Mouse (Mus musculus) urinary bladder, postnatal 14 days (tissue): Measurements from ENCODE around the gene Kcnh4.

ENCODE experiments used
- DNase-seq: peaks from one replicate; pipeline ENCODE4 v3.0.0; 2021; ENCODE audit warnings: low spot score

The Kcnh4 gene

GRCm38 (mm10) chr11:100762831-100763230, 3.1 kb upstream of the Kcnh4 start, which contains the start of gene Hcrt:
TSS of gene Hcrt (minus strand) at chr11:100762931.
- no peak for DNase-seq

DNA sequence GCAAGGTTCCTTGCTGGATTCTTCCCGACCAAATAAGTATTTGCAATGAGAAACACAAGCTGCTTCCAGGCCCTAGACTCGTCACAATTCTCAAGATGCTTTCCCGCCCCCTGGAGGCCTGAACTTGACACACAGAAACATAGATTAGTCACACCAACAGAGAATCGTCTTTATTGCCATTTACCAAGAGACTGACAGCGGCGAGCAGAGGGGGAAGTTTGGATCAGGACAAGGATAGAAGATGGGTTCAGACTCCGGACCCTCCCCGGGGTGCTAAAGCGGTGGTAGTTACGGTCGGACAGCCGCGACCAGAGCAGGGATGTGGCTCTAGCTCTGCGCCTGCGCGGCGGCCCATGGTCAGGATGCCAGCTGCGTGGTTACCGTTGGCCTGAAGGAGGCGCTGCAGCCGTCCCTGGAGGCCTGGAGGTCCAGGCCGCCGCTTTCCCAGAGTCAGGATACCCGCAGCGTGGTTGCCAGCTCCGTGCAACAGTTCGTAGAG, 1.9 kb upstream of the Kcnh4 start:
- peak; percentile 77 for DNase-seq

- peak; percentile 47 for DNase-seq
These were observed 783 bp downstream of the Kcnh4 start for GRCm38 (mm10) chr11:100758707-100759610.

- DNase-seq = no peak
These were observed 2.2 kb downstream of the Kcnh4 start for GRCm38 (mm10) chr11:100757566-100757965.

DNA sequence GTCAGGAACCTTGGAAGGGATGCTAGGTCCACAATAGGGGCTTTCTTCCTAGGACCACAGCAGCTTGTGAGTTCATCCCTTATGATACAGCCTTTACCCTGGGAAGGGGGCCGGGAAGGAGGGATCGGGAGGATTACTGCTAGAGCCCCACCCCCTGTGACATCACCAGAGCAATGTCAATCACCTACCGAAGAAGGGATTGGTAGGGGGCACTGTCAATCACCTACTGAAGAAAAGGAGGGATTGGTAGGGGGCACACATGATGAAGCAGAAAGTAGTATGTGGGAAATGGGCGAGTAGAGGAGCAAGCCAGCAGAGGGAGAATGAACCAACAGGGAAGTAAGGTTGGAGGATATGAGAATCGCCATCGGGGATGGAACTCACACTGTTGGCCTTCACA, 3.3 kb downstream of the Kcnh4 start:
- no peak for DNase-seq

- DNase-seq = no peak
These were observed 5.1 kb downstream of the Kcnh4 start for GRCm38 (mm10) chr11:100754693-100755057.

GRCm38 (mm10) chr11:100754021-100754692, 5.6 kb downstream of the Kcnh4 start:
- DNase-seq = no peak

- DNase-seq = no peak
These were observed 7.4 kb downstream of the Kcnh4 start for GRCm38 (mm10) chr11:100752294-100752693.

DNA sequence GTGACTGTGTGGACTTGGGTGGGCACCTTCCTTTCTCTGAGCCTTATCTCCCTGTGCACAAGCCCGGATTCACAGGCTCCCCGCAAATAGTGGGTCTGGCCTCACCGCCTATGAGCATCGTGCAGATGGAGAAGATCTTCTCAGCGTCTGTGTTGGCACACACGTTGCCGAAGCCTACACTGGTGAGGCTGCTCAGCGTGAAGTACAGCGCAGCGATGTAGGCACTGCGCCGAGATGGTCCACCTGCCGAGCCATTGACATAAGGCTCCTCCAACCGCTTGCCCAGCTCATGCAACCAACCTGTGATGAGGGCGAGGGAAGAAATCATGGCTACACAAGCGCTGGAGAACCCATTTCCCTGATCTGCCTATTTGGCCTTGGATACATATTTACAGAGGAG, 9.6 kb downstream of the Kcnh4 start:
- no peak for DNase-seq

DNA sequence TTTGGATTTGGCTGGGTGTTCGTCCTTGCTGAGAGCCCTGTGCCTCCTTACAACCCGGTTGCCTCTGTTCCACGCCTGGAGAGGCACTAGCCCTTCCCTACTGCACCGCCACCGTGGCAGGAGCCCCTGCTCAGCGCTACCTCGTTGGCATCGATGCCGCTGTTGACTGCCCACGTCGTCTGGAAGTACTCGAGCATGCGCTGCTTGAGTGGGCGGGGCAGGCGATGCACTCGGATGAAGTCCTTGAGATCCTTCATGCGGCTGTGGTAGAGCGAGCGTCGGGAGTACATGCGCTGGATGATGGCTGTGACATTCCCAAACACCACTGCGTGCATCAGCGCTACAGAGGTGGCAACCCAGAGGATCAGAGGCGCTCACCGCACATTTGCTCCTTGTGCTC, 10.3 kb downstream of the Kcnh4 start:
- no peak for DNase-seq

DNA sequence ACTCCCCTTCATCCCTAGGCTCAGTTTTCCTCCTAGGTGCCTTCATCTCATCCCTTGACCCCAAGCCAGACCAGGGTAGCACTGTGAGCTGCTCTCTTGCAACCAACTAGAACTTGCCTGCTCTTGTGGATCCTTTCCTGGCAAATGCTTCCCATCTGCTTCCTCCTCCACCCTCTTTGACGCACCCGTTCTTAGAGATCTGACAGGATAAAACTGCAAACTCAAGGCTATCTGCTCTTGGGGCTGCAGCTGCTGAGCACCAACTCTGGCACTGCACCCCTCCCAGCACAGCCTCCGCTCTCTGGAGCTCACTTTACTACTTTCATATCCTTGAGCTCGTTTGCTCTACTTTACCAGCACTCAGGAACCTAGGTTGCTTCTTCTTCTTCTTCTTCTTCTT, 11.1 kb downstream of the Kcnh4 start:
- no peak for DNase-seq

- no peak for DNase-seq
These were observed 12.6 kb downstream of the Kcnh4 start for GRCm38 (mm10) chr11:100747114-100747513.

DNA sequence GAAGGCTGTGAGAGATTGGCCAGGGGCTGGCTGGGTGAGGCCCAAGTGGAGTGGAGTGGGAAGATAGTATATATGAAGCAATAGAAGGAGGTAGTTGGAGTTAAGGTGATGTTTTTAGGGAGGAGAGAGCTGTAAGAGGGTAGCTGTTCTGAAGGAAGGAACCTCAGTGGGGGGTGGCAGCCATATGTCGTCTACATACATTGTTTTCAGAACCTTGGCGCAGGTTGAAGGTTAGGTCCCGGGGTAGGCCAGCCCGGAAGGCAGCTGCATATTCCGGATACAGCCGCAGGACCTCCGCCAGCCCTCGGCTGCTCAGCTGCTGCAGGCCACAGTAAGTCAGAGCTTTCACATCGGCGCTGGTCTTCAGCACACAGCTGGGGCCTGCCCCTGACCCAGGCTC, 13.2 kb downstream of the Kcnh4 start:
- no peak for DNase-seq

GRCm38 (mm10) chr11:100745085-100745484, 14.7 kb downstream of the Kcnh4 start:
- peak; percentile 35 for DNase-seq

DNA sequence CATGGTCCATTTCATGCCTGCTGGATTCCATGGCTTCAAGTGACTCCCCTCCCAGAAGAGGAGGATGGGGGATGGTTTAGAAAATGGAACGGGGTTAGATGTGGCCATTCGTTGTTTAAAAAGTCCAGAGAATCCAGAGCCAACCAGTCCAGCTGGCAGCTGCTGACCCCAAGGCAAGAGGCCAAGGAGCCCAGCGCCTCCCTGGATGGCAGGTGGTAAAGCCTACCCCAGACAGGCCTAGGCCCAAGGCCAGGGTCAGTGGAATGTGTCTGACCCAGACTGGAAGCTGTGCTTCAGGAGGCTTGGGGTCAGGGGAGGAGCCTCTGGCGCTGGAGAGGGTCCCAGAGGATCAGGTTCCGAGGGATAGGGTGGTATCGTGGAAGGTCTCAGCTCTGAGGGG, 18.4 kb downstream of the Kcnh4 start:
- no peak for DNase-seq

GRCm38 (mm10) chr11:100738749-100739148, 21.0 kb downstream of the Kcnh4 start:
- DNase-seq = no peak

DNA sequence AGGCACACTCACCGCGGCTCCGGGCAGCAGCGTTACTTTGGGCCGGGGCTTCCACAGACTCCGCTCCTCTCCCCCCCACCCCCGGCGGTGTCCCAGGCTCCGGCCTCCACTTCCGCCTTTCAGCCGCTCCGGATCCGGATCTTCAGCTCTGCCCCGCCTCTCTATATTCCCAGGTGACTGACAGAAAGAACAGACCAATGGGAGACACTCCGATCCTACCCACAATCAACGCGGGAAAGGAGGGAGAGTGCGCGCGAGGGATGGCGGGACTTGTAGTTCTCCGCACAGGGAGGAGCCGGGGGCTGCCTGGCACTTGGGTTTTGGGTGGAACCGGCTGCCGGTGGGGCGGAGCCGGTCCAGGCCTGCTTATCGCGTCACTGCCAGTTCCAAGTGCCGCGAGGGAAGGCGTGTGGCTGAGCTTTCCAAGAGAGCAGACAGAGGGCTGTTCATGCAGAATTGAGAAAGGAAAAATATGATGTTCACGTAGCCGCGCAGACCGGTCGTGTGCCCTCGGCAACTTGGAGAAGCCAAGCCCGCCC, 21.6 kb downstream of the Kcnh4 start, which contains the start of gene Rab5c:
Gene Rab5c (minus strand): TSS at position 150 of the 539 bp plus-strand sequence.
- peak; percentile 99 for DNase-seq

DNA sequence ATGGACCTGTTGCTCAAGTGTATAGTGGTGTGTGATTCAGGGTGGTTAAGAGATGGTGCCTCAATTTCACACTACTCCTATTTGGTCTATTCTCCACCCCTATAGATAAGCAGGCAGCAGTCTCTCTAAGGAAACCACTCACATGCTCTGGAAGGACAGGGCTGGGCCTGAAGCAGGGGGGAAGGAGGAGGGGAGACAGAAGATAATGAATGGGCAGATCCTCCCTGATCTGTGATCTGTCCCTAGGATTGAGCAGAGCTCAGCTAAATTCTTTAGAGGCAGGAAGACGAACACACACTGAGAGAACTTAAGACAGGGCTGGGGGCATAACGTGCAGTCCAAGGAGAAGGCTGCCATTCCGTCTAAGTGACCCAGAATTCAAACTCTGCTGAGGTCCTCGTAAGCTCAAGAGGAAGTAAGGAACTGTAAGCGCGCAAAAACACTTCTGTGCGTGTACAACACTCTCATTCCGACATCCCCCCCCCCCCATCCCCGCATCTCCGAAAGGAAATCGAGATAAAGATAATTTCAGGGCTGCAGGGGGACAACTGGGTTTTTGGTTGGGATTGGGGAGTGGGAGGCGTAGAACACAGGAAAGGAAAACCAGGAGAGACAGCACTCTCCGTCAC, 22.5 kb downstream of the Kcnh4 start:
- DNase-seq = no peak

DNA sequence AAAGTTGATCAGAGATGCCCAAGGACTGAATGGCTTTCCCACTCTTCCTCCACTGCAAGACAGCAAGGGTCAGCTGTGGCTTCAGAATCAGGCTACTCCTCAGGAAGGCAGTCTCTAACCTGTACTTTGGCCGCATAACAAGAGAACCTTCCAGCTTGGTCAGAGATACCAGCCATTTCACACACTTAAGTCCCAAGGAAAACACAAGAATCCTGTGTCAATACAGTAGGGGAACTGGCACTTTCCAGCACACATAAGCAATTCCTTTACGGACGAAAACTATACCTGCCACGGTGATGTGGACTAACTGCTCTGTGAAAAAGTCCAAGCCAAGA, 23.0 kb downstream of the Kcnh4 start:
- no peak for DNase-seq

GRCm38 (mm10) chr11:100735954-100736745, 23.6 kb downstream of the Kcnh4 start:
- no peak for DNase-seq

- no peak for DNase-seq
These were observed 24.4 kb downstream of the Kcnh4 start for GRCm38 (mm10) chr11:100735134-100735865.
